Mouse (Mus musculus) embryonic stem cell, embryonic (primary cell): Measurements from ENCODE around the gene Lrrc3b.

ENCODE experiments used
- CTCF ChIA-PET, 4 experiments: fragments of 300-600 bp in 2 of 4; fragments of 350-600 bp in 2 of 4; sonication (Branson Sonifier 250); formaldehyde crosslinking; loops; one replicate each; lab custom pipeline; 2022; ENCODE audit warnings: inconsistent platforms in 2 of 4; lab: Charles Lee
- POLR2A ChIA-PET, 4 experiments: fragments of 300-600 bp in 2 of 4; fragments of 350-600 bp in 2 of 4; sonication (Branson Sonifier 250); formaldehyde crosslinking; loops; one replicate each; lab custom pipeline; 2022; ENCODE audit warnings: antibody characterized with exemption in 4 of 4, inconsistent platforms in 1 of 4; lab: Charles Lee

Lrrc3b gene

DNA sequence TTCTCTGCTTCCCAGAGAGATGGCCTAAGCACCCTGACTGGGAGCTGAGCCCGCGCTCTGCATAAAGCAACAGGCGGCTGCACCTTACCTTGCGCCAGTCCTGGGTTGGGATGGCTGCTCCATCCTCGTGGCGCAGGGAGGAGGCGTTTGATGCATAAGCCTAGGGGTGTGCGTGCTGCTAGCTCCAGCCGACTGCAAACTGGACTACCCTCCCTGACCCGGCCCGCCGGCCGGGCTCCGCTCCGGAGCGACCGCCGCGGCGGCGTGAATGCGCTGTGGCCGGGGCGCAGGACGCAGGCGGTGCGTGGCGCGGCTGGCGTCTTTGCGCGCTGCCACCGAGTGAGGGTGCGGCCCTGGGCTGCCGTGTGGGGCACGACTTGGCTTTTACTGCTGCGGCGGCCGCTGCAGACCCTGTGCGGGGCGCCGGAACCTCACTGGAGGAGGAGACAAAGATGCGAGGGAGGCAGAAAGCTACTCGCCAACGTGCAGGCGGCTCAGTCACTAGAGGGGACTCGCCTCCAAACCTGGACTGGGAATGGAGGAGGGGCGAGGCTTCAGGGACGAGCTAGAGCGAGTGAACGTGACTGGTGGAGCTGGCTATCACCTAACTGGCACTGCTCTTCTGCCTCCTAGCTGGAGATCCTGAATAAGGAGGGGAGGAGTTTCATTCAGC lies at the start of gene Lrrc3b:
TSS of gene Lrrc3b (minus strand) at position 503 of the 673 bp plus-strand sequence.
- POLR2A ChIA-PET: interaction anchor here in 1 of 4 experiments (0.7 kb wide), 1 partner anchor 105 kb away, joined by 3 read pairs; no protein-coding TSS in a partner anchor

DNA sequence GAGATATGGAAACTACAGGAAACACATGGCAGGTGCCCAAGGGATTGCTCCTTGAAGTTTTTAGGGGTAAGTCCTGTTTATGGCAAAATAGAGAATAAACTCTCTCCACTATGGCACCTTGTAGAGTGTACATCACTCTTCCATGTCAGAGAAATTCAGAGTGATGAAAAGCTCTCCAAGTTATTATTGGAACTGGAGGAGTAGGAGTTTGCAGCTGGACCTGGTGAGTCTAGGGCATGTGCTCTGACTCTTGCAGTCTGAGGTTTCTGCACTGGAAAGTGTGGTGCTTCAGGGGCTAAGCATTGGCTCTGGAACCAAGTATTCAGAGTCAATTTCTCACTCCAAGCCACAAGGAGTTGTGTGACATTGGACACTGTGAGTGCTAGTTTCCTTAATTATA lies 38.9 kb upstream of the Lrrc3b start:
- CTCF ChIA-PET: no interaction called here
- POLR2A ChIA-PET: no interaction called here

More for the DNA sequence above, at the start of gene Lrrc3b:
- CTCF ChIA-PET: no interaction called here

DNA sequence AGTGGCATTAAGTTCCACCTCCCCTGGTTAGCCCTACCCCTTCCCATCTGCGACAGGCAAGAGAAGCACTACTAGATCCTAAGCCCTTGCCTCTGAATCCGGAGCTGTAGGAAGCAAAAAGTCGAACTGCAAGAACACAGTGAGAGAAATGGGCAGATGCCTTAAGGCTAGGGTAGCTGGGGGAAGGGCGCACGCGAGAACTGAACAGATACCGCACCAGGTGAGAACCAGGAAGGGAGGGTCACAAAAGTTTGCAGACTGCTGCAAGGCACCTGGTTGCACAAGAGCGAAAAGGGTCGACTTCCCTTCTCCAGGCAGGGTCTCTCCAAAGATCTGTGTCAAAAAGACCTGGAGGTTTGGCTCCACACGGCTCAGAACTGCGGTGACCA lies 697 bp downstream of the Lrrc3b start:
- ChIA-PET POLR2A (no interaction called here), CTCF (interaction anchor here in 1 of 4 experiments (1.1 kb wide), 1 partner anchor 82 kb away, joined by 3 read pairs; no protein-coding TSS in a partner anchor)

DNA sequence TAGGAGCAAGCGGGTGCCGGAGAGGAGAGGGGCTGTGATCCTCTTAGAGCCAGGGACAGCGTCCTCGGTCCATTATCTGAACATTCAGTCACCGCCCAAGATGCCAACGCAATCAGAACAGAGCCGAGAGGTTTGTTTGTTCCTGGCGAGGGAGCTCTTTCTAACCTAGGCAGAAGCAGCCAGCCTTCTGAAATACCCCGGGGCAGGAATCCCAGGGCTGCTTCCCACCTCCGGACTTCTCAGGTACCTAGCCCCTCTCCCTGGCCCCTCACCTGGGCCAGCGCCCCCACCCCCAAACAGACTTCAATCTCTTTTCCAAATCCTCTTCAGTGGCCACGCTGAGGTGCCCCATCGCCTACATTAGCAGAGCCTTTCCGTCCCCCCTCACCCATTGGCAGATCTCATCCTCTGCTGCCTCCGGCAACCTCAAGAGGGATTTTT lies 1.3 kb downstream of the Lrrc3b start:
- CTCF ChIA-PET: interaction anchor here in 1 of 4 experiments (1.1 kb wide), 1 partner anchor 82 kb away, joined by 3 read pairs; no protein-coding TSS in a partner anchor
- POLR2A ChIA-PET: interaction anchor here in 1 of 4 experiments (1.0 kb wide), 1 partner anchor 9 kb away, joined by 3 read pairs; no protein-coding TSS in a partner anchor

DNA sequence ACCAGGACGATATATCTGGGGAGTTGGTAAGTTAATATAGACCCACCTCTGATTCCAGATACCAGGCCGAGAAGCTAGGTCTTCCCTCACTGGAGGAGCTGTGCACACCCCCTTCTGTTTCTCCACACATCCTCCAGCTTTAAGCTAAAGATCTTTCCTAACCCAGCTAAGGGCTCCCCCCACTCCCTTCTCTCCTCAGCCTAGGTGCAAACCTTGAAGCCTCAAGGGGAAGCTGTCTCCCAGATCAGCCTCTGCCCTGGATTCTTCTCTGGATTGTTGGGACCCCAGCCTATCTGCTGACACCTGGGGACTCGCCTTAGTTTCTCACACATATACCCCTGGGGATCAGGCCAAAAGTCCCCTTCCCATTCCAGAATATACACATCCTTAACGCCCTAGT lies 1.7 kb downstream of the Lrrc3b start:
- ChIA-PET CTCF (interaction anchor here in 1 of 4 experiments (1.1 kb wide), 1 partner anchor 81 kb away, joined by 3 read pairs; no protein-coding TSS in a partner anchor), POLR2A (interaction anchor here in 1 of 4 experiments (1.0 kb wide), 1 partner anchor 9 kb away, joined by 3 read pairs; no protein-coding TSS in a partner anchor)

DNA sequence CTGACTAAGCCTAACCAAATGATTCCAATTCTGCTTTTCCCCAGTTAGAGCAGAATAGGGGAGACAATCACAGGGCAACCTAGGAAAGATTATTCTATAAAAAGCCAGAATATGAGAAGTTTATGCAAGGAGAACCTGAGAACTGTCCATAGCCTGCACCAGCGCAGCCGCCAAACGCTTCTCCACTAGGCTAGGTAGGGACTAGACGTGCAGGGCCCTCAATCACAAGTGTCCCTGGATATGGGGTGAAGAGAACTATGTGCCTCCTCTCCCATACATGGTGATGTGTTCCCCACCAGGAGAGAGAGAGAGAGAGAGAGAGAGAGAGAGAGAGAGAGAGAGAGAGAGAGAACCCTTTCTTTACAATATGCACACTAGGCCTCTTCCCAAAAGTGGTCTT lies 2.2 kb downstream of the Lrrc3b start:
- CTCF ChIA-PET: no interaction called here

DNA sequence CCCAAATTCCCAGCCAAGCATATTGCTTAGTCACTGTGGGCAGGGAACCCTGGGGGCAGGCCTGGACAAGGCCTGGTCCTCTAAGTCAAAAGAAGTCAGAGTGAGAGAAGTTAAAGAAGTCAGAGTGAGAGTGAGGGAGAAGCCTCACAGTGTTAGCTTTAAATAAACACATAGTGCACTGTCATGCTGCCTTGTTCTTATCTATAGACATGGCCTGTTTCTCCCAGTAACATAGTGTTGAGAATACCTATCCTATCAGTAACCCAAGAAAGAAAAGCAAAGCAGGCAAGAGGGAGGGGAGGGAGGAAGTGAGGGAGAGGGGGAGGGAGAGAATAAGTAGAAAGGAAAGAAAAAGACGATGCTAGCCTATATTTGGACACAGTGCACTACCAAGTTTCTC lies 6.4 kb downstream of the Lrrc3b start:
- ChIA-PET CTCF (no interaction called here), POLR2A (no interaction called here)

More for the DNA sequence above, 2.2 kb downstream of the Lrrc3b start:
- POLR2A ChIA-PET: interaction anchor here in 1 of 4 experiments (1.0 kb wide), 1 partner anchor 8 kb away, joined by 3 read pairs; no protein-coding TSS in a partner anchor

DNA sequence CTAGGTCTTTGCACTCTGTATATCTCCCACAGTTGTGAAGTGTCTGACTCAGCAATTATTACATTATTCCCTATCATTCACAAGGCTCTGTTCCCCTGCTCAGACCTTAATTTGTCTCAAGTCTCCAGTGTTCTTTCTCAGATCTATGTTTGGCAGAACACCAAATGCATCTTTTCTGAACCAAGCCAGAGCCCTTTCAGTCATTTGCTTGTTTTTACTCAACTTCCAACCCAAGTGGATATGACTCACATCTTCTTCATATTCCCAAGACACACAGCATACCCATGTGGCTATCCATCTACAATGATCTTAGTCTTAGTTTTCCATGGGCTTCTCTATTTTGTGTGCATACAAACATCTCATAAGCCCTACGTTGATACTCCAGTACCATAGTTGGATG lies 17.2 kb downstream of the Lrrc3b start:
- ChIA-PET CTCF (interaction anchor here in 1 of 4 experiments (0.6 kb wide), 1 partner anchor 14 kb away, joined by 3 read pairs; no protein-coding TSS in a partner anchor), POLR2A (no interaction called here)

DNA sequence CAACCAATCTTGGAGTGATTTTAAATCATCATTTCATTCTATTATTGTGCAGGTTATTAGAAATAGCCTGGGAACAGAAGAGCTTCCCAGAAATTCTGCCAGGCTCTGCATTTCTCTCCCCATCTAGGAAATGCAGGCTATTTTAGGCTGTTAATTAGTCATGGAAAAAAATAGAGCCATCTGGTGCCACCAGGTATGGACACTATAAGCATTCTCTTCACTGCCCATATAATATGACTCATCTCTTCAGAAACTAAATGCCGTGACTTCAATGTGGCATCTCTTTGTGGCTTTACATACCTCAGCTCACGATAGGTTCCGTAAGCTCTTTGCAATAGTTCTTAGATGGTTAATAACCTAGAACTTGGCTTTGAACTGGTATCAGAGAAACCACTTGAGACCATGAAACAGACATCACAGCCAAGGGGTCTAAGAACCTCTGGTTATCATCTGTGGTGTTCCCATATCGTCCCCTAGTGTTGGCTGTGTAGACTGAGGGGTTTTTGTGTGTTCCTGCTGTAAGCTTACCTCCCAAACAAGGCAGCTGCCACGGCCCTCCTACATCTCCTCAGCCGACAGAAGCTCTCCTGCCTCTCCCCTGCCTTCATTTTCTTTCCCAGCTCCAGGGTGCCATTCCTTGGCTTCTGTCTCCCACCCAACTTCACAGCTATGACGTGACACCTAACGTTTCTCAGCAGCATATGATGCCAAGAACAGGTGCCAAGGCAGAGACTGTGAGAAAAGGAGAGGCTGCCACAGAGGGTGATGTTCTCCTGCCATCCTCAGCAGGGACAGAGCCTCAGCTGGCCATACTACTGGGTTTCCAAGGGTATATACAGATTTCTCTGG lies 27.9 kb downstream of the Lrrc3b start:
- CTCF ChIA-PET: no interaction called here
- POLR2A ChIA-PET: no interaction called here

DNA sequence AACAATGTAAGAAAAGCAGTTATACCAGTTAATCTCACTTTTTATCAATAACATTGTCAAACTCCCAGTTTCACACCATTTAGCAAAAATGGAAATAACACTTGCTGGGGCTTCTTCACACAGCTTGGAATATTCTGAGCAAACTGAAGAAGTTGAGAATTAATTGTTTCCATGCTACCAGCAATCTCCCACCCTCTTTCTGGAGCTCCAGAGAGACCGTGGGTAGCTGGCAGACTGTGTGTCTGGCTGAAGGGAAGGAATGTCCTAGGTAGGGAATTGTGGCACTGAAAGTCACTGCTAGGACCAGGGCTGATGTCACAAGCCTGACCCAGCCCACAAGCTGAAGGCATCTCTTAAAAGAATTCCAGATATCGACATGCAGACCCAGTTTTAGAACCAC lies 53.3 kb downstream of the Lrrc3b start:
- CTCF ChIA-PET: no interaction called here
- POLR2A ChIA-PET: no interaction called here

DNA sequence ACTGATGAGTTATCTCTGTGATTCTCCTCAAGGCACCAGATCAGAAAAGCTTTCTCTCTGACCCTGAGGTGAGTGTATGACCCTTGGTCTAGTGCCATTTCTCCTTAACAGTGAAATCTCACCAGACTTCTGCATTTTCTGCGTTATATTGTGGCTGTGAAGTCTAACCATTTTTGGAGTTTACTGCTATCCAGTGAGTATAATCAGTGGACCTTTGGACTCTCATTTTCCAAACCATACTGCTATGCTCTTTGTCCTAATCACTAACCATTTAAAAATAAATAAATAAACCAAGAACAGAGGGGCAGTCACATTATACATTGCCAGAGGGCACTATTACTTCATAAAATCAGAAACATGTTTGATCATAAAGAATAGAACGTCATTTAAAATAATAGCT lies 53.8 kb downstream of the Lrrc3b start:
- POLR2A ChIA-PET: no interaction called here
- CTCF ChIA-PET: no interaction called here

DNA sequence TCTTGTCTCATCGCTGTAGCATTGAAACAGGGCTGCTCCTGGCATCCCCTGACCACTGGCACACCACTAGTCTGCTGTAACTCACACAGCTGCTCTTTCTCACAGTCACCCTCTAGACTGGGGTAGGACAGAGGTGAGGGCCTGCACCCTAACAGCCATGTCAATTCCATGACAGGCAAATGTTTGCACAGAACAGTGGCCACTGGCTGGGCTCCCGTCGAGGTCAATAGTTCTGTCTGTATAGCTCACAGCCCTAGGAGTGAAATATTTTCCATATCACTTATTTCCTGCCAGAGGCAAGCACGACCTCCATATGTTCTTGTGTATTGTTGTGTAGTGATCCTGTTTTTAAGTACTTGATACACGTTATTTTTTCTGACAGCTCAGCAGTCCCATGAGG lies 54.3 kb downstream of the Lrrc3b start:
- POLR2A ChIA-PET: no interaction called here
- CTCF ChIA-PET: no interaction called here

DNA sequence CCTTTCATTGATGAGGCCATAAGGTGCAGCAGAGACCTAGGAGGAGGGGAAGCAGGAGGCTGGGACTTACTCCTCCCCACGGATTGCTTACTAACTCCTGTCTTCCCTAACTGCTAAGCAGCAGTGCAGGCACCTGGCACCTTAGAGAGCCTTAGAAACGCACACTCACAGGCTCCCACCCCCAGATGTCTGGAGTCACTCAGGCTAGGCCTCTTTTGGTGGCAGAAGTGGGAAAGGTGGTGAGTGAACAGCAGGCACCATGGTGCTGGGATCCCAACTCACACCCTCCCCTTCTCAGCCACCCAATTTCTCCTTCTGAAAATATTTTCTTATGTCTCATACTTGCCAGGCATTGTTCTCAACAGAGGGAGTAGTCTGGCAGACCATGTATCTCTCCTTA lies 55.7 kb downstream of the Lrrc3b start:
- ChIA-PET CTCF (no interaction called here), POLR2A (no interaction called here)

DNA sequence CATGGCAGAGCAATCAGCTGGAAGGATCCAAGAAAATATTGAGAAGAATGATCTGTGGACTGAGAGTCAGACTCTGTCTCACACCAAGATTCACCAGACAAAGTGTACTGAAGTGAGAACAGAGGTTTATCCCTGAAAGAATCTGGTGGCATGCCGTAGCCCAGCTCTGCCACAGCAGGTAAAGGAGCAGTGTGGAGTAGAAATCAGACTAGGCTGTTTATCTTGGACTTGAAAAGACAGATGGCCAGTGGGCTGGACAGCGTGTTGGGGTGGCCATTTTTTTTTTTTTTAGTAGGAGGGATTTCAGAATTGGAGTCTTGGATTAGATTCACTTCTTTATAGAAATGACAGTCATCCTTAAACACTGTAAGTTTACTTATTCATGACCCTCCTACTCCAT lies 61.4 kb downstream of the Lrrc3b start:
- ChIA-PET CTCF (no interaction called here), POLR2A (no interaction called here)

DNA sequence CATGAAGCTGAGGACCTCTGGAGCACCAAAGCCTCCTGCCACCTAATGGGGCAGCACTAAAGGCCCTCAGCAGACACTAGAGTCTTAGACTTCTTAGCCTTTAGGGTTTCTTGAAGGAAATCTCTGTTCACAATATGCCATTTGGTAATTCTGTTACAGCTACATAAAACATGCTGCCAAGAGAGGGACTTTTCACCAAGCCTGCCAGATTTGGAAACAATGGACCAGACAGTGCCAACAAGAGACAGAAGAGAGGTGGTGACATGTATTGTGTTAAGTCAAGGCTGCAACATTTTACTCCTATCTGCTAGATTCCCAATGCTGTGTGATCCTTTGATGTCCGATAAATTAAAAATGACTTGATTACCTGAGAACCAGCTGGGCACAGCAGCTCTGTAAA lies 62.0 kb downstream of the Lrrc3b start:
- ChIA-PET POLR2A (no interaction called here), CTCF (no interaction called here)

DNA sequence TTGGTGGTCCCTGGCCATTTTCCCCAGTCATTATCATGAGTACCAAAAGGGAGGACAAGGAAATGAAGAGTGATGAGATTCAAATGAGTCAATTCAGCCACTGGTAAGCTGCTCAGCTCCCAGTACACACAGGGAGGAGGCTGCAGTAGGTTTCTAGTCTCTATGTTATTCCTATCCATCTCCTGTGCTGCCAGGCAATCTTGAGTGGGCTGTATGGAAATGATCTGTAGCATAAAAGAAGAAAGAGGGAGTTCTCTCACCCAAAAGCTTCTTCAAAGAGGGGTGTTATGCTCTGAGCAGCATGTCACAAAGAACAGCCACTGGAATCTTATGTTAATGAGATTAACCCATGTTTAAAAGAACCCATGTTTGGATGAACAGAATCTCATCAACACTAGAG lies 64.5 kb downstream of the Lrrc3b start:
- ChIA-PET CTCF (no interaction called here), POLR2A (no interaction called here)

DNA sequence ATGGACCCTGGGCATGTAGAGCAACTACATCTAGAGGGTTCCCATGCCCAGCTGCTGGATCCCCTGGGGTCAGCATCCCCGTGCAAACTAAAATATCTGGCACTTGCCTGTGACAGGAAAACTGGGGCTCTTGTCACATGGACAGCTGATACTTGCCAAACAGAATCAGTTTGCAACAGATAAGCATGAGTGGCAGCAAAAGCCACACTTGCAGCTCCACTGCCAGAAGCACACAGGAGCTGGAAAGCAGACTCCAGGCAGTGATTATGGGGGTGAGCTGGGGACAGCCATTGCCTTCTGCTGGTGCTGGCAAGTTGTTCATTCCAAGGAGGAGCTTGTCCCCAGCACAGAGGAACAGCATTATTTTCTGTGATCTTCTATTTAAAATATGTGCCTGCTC lies 65.8 kb downstream of the Lrrc3b start:
- POLR2A ChIA-PET: no interaction called here
- CTCF ChIA-PET: no interaction called here

DNA sequence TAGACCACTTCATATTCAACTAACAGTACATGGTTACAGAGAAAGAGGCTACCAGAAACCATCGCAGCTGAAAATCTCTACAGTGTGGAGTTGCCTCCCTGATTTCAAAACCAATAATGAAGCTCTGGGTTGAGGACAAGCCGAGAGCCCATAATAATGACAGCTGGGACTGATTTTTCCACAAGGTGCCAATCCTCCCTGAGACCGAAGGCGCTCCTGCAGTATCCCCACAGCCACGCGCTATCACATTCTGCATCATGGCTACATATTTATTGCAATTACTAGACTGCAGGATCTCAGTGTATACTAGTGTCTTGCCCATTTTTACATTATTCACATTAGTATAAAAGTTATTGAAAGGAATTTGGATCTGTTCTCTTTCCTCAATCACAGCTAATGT lies 73.7 kb downstream of the Lrrc3b start:
- ChIA-PET CTCF (no interaction called here), POLR2A (no interaction called here)

DNA sequence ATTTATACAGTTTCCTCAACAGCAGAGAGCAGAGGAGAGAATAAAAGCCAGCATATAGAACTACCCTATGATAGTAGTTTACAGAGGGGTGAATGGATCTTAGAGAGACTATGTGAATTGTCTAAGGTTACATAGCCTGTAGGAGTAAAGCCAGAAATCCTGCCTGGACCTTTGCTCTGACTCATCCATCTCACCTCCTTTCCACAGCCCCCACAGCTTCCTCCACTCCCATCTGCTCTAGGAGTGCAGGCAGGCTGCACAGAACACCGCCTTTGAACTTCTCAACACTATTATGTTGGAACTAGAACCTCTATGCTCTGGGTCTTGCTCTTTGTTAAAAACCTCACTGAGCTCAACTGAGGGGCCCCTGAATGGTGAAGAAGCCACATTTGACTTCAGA lies 78.9 kb downstream of the Lrrc3b start:
- CTCF ChIA-PET: no interaction called here
- POLR2A ChIA-PET: no interaction called here

DNA sequence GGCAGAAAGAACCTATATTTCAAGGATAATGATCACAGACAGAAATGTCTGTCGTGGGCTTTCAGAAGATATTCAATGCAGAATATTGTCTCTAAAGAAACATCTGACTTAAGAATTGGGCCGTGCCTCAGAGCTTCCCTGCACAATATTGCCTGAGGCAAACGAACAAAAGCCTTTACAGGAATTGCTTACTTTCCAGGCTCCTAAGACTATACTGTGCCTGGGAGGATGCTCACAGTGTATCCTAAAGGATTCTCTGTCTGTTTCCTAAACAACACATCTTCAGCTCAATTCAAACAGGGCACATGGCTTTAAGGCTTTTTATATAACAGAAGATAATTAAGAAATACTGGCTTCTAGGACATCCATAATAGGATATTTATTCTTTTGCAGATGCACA lies 79.7 kb downstream of the Lrrc3b start:
- ChIA-PET CTCF (interaction anchor here in 1 of 4 experiments (0.8 kb wide), 1 partner anchor 1005 kb away, joined by 3 read pairs; no protein-coding TSS in a partner anchor), POLR2A (no interaction called here)
